Mouse (Mus musculus): Measurements from ENCODE around the gene Gpr179.

Gpr179 gene

DNA sequence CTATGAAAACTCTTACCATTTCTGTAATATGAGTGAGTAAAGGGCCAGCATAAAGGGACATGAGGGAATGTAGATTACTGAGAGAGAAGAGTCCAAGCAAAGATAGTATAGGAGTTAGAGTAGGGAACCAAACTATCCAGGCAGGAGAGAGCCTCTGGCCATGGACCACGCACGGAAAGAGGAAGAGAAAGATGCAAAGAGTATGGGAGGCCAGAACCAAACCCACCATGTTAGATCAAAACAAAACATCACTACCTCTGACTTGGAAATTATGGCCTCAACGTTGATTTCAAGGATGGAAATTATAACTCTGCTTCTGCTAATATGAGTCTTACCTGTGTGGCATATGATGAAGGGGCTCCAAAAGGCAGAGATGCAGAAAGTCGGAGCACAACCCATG lies 67.0 kb downstream of the Gpr179 start:
- no peak for DNase-seq

GRCm38 (mm10) chr11:97282179-97282578 lies 69.7 kb downstream of the Gpr179 start:
- DNase-seq, result no peak

Data from cerebellum, adult 9-11 months (tissue).